ENCODE assay signal across 30 mouse cellular contexts in the genomic region with DNA sequence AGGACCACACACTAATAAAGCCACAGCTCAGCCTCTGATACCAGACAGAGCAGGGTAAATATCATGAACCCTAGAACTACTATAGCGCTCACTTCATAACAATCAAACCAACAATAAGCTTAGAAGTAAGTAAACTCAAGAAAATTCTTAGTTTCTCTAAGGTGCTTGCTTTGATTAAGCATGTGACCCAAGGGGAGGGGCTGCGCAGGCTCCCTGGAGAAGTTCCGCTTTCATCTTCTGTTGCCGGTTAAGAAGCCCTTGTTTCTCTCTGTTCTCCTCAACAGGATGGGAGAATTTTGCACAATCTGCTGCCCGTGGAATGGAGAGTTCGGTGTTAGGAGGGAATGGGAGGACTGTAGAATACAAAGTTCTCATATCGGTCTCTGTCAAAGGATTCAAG. TPM values are rescaled to one million over a fixed set of nuclear protein-coding genes. Genes with fewer than 3 reads are reported as not detected.
"Had no signal": no experiment of that assay in that cellular context is flagged by ENCODE, and none has a peak within 500 bp of the region (broad histone marks: within the 10 kb centered on the region; RNA-seq: fewer than 3 reads in every experiment).

No protein-coding gene starts in this region.

- H3K27ac ChIP-seq: liver, embryonic 13.5 days; liver, embryonic 15.5 days; lung, embryonic 15.5 days; macrophage; midbrain, embryonic 10.5 days; midbrain, embryonic 12.5 days; neural tube, embryonic 13.5 days; neural tube, embryonic 15.5 days had no signal

- H3K4me3 ChIP-seq: liver, embryonic 13.5 days; liver, embryonic 15.5 days; lung, embryonic 15.5 days; midbrain, embryonic 10.5 days; midbrain, embryonic 12.5 days; myocyte; neural tube, embryonic 13.5 days; neural tube, embryonic 15.5 days had no signal

- ATAC-seq: liver, postnatal 0 days; lung, postnatal 0 days had no signal

- H3K27me3 ChIP-seq: liver, embryonic 13.5 days; liver, embryonic 15.5 days; lung, embryonic 15.5 days; midbrain, embryonic 12.5 days; neural tube, embryonic 13.5 days; neural tube, embryonic 15.5 days had no signal

- H3K36me3 ChIP-seq: liver, embryonic 13.5 days; liver, embryonic 15.5 days; lung, embryonic 15.5 days; midbrain, embryonic 10.5 days; midbrain, embryonic 12.5 days; neural tube, embryonic 13.5 days; neural tube, embryonic 15.5 days had no signal

- H3K4me1 ChIP-seq: liver, embryonic 13.5 days; liver, embryonic 15.5 days; lung, embryonic 15.5 days; midbrain, embryonic 12.5 days had no signal

- DNase-seq: liver, embryonic 13.5 days; liver, postnatal 0 days; lung, adult 2 months; lung, postnatal 14 days; lung, postnatal 36 days; midbrain, embryonic 14.5 days; retina, postnatal 1 day; right cerebral cortex, adult 18-20 months; right cerebral cortex, postnatal 25 days; right cerebral cortex, postnatal 4 days; spleen, adult 18-20 months; thymus, adult 18-20 months; thymus, postnatal 14 days; thymus, postnatal 4 days had no signal

RNA-seq across cellular contexts. Expression of a gene that starts 6.4 kb away (rescaled TPM):
- total RNA-seq: megakaryocyte progenitor cell, adult 5-6 weeks; megakaryocyte-erythroid progenitor cell, adult 5-6 weeks had no signal
- polyA plus RNA-seq: liver, embryonic 13.5 days; liver, embryonic 15.5 days; liver, postnatal 0 days; lung, adult 2 months; lung, embryonic 15.5 days; lung, postnatal 0 days; macrophage; midbrain, embryonic 10.5 days; midbrain, embryonic 12.5 days; myocyte; neural tube, embryonic 11.5 days; neural tube, embryonic 13.5 days; small intestine, adult 2 months; stomach, embryonic 14.5 days; stomach, embryonic 16.5 days; thymus, postnatal 0 days had no signal
